Mouse (Mus musculus) left cerebral cortex, postnatal 4 days (tissue): Measurements from ENCODE around the gene Wdr6. TPM values are rescaled to one million over a fixed set of nuclear protein-coding genes. Genes with fewer than 3 reads are reported as not detected.

Experiments used
- DNase-seq: peaks from one replicate; pipeline ENCODE4 v3.0.0-alpha.2; 2022
- intact Hi-C: fragments of 180-260 bp; cut with DNase I; formaldehyde crosslinking; loops from one replicate; pipeline ENCODE4 v1.15.1; 2025
- total RNA-seq, 2 experiments: library from RNA; stranded (reverse); gene quantifications; 2 replicates each; pipeline ENCODE4 v1.2.3; 2021

Gene Wdr6
- total RNA-seq, 2 experiments from 2014 or later, result 233 to 289 TPM

GRCm38 (mm10) chr9:108574921-108575320 is 3.6 kb downstream of the Wdr6 start:
- no peak for DNase-seq
- intact Hi-C loops, result no loop called here

DNA sequence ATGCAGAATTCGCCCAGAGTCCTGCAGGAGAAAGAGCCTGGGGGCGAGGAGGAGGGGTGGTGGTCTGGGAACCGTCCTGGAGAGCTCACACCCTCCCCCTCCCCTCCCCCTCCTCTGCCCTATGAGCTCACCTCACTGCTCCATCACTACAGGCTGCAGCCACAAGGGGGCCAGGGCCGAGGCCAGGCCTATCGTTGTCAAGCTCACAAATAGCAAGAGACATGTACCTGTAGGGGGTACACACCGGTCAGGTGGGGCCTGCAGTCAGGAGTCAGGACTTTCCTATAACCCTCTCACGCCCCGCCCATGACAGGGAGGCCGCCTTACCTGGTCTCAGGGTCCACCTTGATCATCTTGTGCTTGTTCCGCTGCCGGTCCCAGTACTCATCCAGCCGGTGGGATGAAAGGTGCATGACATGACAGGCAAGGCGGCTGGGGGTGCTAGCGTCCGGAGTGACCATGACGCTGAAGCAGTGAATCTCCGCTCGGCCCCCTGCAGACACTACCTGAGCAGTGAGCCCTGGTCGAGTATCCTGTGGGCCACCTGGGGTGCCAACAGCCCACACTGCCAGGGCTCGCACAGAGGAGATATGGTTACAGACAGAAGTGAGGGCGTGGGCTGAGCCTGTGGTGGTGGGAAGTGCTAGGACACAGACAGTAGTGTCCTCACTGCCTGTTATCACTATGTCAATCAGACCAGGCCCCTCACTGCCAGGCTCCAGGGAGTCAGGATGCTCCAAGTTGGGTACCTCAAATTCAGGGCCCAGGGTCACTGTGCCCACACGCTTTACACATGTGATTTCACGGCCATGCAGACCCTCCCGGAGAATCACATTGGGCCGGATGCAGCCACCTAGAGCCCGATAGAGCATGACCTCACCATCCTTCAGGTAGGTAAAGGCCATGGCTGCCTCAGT is 4.5 kb downstream of the Wdr6 start:
- intact Hi-C loops, result no loop called here
- peak; percentile 82 for DNase-seq

DNA sequence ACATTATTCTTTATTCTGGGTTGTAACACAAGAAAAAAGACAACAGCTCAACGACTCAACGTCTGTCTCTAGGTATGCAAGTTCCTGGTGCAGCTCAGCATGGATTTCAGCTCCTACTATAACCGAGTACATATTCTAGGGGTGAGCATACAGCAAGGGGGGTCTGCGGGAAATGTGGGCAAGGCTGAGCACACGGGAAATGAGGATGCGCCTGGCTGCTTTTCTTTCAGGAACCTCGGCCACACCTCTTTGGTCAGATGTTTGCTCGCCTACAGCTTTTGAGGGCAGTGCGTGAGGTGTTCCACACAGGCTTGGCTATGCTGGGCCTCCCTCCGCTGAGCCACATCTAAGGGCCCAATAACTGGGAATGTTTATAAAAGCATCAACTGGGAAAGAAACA is 6.2 kb downstream of the Wdr6 start:
- intact Hi-C loops, result no loop called here

GRCm38 (mm10) chr9:108571401-108571973 is 7.1 kb downstream of the Wdr6 start:
- DNase-seq, result no peak
- intact Hi-C loops, result no loop called here

More for the DNA sequence above, 6.2 kb downstream of the Wdr6 start:
- no peak for DNase-seq

DNA sequence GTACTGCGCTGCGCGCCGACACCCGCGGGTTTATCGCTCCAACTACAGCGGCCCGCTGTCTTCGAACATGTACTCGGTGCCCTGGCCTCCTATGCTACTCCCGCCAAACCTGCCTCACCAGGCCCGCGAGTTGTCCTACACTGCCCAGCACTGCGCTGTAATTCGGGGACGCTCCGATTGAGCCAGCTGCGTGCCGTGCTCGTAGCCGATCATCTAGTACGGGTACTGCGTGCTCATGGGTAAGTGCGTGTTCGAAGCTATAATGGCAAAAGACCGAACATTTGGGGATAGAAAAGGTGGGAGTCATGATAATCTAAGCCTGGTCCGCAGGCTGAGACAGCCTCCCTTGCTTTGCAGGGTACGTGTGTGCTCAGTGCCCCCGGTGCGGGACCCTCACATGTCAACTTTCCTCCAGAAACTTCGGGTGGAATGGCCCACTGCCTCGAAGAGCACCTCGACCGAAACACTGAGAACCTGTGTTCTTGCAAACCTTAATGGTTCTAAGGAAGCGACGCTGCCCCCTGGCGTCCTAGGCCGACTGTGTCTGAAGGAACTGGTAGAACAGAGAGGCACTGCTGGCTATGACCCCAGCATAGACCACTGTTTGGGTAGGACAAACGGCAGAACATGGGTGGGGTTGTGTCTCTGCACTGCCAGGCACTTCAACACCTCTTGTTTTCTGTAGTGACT is 8.2 kb downstream of the Wdr6 start:
- DNase-seq, result peak; percentile 86
- intact Hi-C loops, result no loop called here

GRCm38 (mm10) chr9:108569381-108570206 is 8.9 kb downstream of the Wdr6 start, which contains the start of gene Dalrd3:
Gene Dalrd3 (plus strand): TSS chr9:108569886.
- intact Hi-C loops, result no loop called here
- DNase-seq, result peak; percentile 95

DNA sequence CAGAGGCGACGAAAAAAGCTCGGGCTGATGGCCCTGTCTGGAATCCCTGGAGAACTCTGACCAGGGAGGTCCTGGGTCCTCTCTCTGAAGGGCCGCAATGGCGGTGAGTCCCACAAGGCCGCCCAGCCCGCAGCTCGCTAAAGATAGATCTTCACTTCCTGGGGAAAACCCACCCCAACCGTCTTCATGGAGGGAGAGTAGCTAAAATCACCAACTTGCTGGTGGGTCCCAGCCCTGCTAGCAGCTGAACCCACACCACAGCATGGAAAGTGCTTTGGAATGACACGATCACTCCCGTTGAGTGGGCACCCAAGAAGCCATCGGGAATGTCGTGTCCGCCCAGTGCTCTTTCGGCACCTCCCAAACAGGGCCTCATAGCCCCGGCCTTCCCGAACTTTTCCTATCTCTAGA is 10.0 kb downstream of the Wdr6 start:
- no peak for DNase-seq
- intact Hi-C loops, result no loop called here

- intact Hi-C loops, result no loop called here
- DNase-seq, result no peak
These were observed 10.6 kb downstream of the Wdr6 start for GRCm38 (mm10) chr9:108567931-108568419.

- DNase-seq, result peak; percentile 97
- intact Hi-C loops, result no loop called here
These were observed 11.4 kb downstream of the Wdr6 start, which contains the start of gene Ndufaf3 for GRCm38 (mm10) chr9:108566815-108567776. Gene Ndufaf3 (minus strand): TSS chr9:108567434.

GRCm38 (mm10) chr9:108565881-108566814 is 12.4 kb downstream of the Wdr6 start:
- DNase-seq, result no peak
- intact Hi-C loops, result no loop called here

DNA sequence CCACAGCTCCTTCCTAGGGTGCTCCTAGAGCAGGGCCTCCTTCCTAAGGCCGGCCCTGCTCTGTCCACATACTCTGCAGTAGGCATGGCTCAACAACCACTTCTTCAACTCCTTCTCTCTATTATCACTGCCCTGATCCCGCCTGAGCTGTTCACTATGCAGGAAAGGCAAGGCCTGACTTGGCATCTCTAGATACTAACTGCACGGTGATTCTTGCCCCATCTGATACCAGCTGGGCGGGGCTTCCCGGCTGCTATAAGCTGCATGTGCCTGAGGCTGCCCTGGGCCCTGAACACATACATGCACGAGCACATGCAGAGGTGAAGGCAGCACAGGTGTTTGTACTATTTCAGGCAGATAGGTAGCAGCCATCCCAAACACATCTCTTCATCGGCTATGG is 14.4 kb downstream of the Wdr6 start:
- no peak for DNase-seq
- intact Hi-C loops, result no loop called here

GRCm38 (mm10) chr9:108563671-108564070 is 14.9 kb downstream of the Wdr6 start:
- intact Hi-C loops, result no loop called here
- DNase-seq, result no peak

DNA sequence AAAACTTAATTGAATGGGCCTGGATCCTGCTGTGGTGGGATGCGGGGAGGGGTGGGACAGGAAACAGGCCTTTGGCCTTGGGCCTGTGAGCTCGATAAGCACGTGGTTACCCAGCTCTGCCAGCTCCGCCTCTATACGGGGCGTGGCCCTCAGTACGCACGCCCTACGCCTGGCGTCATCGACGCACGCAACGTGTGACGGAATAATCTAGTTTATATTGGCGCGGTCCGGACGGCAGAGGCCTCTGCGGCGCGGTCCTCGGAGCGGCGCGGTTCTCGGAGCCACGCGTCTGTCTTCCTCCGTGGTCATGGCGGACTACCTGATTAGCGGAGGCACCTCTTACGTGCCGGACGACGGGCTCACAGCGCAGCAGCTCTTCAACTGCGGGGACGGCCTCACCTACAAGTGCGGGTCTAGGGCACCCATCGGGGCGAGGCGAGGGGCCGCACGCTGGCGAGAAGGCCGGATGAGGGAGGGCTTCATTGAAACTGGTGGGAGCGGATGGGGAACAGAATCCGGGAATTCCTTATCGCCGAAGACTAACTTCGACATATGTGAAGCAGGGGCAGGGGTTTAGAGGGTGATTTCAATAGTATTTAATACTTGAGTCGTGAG is 18.2 kb downstream of the Wdr6 start, which contains the start of gene Impdh2:
Impdh2 (plus strand) TSS at position 60 of the 615 bp plus-strand sequence.
- intact Hi-C loops, result no loop called here
- peak; percentile 97 for DNase-seq

- no peak for DNase-seq
- intact Hi-C loops, result no loop called here
These were observed 19.4 kb downstream of the Wdr6 start for GRCm38 (mm10) chr9:108559169-108559568.

DNA sequence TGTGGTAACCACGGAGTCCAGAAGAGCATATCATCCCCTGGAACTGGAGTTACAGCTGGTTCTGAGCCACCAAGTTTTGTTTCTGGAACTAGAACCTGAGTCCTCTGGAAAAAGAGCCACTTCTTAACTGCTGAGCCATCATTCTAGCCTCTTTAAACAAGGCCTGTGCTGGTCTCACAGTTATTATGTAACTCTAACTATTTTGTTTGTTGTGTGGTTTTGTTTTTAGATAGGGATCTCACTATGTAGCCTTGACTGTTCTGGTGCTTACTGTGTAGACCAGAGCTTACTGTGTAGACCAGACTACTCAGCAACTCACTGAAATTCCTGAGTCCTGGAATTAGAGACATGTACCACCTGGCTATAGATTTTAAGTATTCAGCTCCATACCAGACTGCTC is 31.7 kb downstream of the Wdr6 start:
- DNase-seq, result no peak

DNA sequence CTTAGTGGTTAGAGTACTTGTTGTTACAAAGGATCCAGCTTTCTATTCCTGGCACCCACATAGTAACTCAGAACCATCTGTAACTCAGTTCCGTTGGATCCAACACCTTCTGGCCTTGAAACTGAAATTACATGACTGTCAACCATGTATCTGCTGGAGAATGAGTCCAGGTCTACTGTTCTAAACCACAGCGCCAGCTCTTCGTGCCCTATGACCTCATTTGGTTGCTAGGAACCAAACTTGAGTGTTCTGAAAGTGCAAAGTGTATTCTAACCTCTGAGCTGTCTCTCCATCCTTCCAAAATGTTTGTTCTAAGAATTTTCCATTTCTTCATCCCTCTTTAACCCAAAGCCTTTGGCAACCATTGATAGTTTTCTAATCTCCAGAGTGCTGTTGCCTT is 32.6 kb downstream of the Wdr6 start:
- intact Hi-C loops, result no loop called here
- DNase-seq, result no peak

More for the DNA sequence above, 31.7 kb downstream of the Wdr6 start:
- intact Hi-C loops, result no loop called here

GRCm38 (mm10) chr9:108540846-108541245 is 37.7 kb downstream of the Wdr6 start:
- intact Hi-C loops, result loop anchor here (5.0 kb wide), 1 partner anchor 174 kb away; no protein-coding TSS in a partner anchor
- no peak for DNase-seq
